14 mouse cellular contexts compared by ENCODE assay signal in the genomic region with DNA sequence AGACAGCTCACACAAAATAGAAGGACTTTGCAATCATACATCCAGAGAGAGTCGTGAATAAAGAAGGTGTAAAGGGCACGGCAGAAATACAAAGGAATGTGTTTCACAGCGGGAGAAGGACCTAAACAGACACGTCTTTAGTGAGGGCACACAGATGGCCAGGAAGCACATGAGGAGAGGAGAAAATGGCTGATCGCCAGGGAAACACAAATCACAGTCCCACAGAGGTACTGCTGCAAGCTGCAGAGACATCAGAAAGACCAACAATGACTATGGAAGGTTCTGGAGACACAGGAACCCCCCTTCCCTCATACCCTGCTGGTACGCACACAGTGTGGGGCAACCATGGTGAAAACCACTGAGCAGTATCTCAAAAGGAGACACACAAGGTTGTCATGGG. TPM values are rescaled to one million over a fixed set of nuclear protein-coding genes. Genes with fewer than 3 reads are reported as not detected.
DNase-seq lines count a peak whose midpoint lies in the region; ATAC-seq lines count a peak whose summit lies in the region.
"Had no signal": no experiment of that assay in that cellular context is flagged by ENCODE, and none has a peak within 500 bp of the region (broad histone marks: within the 10 kb centered on the region; RNA-seq: fewer than 3 reads in every experiment).

No protein-coding gene starts in this region.

- DNase-seq in MN1 (ENCODE audit: low spot score) = peak; percentile 51
- peak; percentile 74 to 78 for DNase-seq in cerebellum, adult 18-20 months
- peak; percentile 82 for DNase-seq in cerebellum, adult 9-11 months
- DNase-seq in cerebellum, postnatal 36 days = peak; percentile 59 to 67
- no peak for DNase-seq in heart, postnatal 25 days (ENCODE audit: low spot score)
- DNase-seq: adrenal gland, adult 2 months; adrenal gland, postnatal 25 days; forebrain, postnatal 0 days; gastrocnemius, postnatal 14 days; heart, adult 2 months; heart, postnatal 14 days had no signal

- ATAC-seq in erythroblast, adult 5-6 weeks (replicated peaks; ENCODE audit: low FRiP score, poor library complexity, severe bottlenecking) = no peak
- ATAC-seq: forebrain, embryonic 13.5 days; forebrain, postnatal 0 days; intestine, embryonic 16.5 days had no signal

- intact Hi-C loops in heart, postnatal 25 days (cut with DNase I) = no loop called here

RNA-seq across cellular contexts. Expression of gene Jph3, which starts 8.4 kb away (rescaled TPM):
- not detected in 2 replicates for total RNA-seq in erythroblast, adult 5-6 weeks (2015; ENCODE audit: low replicate concordance)
- not detected in 2 replicates for total RNA-seq in erythroblast, adult 5-6 weeks (2017; ENCODE audit: low replicate concordance)
- not detected for total RNA-seq in heart, postnatal 25 days (2021)
- total RNA-seq: heart, postnatal 14 days had no signal
